Mouse (Mus musculus) T-helper 17 cell (primary cell): ENCODE measurements around the gene Gfra1.

ENCODE experiments used
- in situ Hi-C, 2 experiments: fragments of 300-600 bp; cut with MboI, MseI; formaldehyde crosslinking; loops; 1 replicate in 1 of 2; 2 replicates in 1 of 2; pipeline ENCODE4 v1.15.1; 2025; ENCODE audit warnings: high pct_unique_total_duplicates in 2 of 2

Gfra1 gene

DNA sequence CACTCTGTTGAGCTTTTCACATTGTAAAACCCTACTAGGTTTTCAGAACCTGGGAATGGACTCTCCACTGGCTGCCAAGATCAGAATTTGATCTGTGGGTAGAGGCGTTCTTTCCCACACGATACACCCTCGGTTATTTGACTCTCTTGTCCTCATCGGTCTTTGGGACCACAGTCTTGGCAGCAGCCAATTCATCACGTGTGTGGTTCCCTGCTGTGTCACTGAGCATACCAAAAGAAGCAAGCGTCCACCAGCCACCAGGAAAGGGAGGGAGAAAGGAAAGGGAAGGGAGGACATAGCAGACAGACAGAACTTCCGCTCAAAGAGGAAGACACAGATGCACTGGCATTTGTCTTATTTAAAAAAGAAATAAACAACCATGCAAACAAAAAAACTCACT lies 189.1 kb downstream of the Gfra1 start:
- in situ Hi-C loops = no loop called here

DNA sequence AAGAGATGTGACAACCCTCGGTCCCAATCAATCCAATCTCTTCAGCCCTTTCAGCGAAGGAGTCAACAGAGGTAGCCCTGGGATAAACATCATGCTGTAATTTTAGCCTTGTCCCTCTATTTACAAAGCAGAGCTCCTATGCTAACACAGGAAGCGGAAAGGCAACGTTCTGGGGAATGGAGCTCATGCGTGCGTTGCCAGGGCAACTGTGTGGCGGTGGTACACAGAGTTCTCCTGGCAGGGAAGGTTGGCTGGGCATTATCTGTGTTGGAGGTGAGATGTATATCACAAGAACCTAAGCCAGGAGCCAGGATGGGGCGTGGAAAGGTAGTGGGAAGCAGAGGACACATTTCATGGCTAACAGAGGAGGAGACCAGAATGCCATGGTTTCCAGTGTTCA lies 194.8 kb downstream of the Gfra1 start:
- in situ Hi-C loops = loop anchor here in 1 of 2 experiments (5.0 kb wide), 1 partner anchor 94 kb away; no protein-coding TSS in a partner anchor

DNA sequence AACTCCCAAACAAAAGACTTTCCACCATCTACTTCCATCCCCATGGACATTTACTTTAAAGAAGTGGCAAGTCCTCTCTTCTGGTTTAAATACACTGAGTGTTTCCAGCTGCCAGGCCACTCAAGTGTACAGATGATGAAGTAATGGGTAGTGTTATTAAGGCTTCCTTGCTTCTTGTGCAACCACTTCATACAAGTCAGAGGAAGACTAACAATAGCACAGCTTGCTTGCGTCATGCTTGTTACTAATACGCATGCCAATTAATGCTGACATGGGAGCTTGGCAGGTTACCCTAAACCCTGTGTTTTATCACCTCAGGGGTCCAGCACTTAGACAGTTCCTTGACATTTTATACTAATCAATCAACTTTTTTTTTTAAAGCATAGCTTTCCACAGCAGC lies 196.5 kb downstream of the Gfra1 start:
- in situ Hi-C loops = no loop called here

DNA sequence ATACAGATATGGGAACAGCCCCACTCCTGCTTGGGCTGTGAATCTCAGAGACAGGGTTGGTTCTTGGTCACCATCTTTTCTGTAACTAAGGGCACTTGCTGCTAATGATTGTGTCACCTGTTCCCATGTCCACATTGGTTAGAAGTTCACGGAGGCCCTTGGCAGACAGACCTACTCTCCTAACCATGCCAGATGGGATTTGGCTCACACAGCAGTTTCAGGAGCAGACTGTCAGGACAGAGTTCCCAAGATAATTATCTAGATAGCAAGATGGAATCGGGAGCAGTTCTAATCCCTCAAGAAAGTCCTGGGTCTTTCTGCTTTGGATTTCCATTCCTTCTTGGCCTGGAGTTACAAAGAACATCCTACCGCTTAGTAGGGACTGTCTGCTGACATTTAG lies 199.2 kb downstream of the Gfra1 start:
- in situ Hi-C loops = no loop called here

DNA sequence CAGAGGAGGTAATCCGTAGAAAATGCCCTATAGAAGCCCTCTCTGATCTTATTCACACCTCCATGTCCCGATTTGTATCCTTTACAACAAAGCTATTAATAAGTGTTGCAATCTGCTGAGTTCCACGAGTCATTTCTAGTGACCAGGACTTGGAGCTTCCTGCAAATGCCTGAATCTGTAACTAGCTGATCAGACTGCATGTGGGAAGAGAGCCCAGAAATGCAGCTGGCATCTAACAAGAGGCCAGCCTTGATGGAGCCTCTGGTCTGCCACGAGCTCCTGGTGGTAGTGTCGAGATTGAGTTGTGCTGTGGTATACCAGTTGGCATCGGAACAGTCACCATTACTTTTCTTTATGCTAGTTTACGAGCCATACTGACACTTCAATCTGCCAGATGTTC lies 200.3 kb downstream of the Gfra1 start:
- in situ Hi-C loops = no loop called here

DNA sequence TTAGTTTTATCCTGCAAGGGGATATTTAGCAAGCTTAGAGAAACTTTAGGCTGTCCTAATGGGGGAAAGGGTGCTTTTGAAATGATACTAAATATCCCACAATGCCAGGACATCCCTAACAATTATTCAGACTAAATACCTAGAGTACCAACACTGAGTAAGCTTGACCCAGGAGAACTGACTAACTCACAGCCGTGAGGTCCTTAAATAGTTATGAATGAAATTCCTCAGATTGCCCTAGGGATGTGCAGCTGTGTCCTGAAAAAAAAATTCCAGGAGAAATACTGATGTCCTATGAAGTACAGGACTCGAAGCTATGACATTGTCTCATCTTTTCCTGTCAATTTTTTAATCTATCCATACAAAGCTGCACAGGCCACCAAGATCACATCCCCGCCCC lies 201.5 kb downstream of the Gfra1 start:
- in situ Hi-C loops = no loop called here

DNA sequence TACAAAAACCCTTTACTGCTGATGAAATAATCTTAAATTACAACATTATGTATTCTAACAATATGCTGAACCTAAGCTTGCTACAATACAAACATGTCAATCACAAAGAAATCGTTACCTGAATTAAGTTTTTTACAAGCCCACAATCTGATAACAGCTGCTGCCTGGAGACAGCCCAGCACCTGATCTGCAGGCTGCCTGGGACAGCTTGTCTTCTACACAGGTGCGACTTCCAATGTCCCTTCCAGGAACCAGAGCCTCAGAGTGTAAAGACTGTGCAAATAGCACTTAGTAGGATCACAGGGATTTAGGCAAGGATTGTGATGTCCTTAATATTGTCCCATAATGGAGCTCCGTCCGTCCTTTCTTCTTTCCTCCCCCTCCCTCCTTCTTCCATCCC lies 204.0 kb downstream of the Gfra1 start:
- in situ Hi-C loops = no loop called here

DNA sequence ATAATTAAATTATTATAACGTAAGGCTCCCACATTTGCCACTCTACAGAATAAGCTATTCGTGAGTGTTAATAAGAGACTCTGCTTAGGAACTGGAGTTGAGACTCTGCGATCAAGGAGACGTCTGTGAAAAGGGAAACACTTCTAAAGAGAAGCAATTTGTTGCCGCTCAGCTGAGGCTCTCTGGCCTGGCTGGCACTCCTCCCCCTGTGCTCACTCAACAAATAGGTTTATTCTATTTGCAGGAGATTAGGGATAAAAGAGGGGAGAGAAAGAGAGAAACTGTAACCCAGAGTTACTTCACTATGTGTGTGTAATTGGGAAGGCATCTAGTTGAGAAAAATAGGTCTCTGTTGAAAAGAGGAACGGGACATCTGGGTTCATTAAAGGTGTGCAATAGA lies 204.6 kb downstream of the Gfra1 start:
- in situ Hi-C loops = no loop called here

DNA sequence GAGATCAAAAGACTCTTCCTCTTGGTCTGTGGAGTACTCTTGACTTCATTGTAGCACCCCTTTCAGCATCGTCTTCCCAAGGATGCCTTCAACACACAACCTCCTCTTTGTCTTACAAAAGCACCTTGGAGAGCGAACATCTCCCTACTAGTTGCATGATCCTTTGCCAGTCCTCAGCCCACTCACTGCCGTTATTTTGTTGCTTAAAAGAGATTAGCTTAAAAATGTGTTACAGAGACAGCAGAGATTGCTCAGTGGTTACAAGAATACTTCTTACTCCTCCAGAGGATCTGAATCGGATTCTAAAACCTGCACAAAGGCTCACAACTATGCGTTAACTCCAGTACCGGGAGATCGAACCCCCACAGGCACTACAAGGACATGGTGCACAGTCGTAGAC lies 205.5 kb downstream of the Gfra1 start:
- in situ Hi-C loops = no loop called here

DNA sequence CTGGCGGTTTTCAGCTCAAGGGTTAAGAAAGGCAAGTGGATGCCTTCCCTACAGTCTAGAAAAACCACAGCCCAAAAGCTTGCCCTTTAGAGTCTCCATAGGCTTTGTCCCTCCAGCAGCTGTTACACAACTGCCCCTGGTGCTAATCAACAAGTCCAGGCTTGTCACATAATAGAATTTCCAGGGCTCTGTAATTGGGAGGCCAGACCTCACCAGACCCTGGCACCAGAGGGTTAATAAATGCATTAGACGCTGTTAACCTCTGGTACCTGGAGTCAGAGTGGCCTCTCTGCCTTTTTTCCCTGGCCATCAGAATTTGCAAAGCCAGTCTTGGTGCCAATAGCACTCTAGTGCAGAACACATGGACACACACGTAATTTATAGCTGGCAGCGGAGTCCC lies 211.6 kb downstream of the Gfra1 start:
- in situ Hi-C loops = loop anchor here in 1 of 2 experiments (10.0 kb wide), 1 partner anchor 1511 kb away; no protein-coding TSS in a partner anchor

DNA sequence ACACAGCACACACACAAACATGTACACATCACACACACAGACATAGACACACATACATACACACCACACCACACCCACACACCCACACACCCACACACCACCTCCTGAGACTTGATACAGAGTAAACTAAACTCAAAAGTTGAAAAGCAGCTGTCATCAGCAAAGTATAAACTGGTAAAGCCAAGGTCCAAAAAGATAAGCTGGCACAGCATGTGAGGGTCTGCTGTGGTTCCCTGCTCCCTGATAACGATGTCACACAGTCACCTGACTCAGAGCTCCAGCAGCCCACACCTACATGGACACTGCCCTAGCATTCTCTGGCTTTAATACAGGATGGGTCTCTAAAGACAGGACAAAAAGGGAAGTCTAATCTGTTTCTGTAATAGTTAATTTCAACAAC lies 212.1 kb downstream of the Gfra1 start:
- in situ Hi-C loops = loop anchor here in 1 of 2 experiments (10.0 kb wide), 1 partner anchor 1511 kb away; no protein-coding TSS in a partner anchor

DNA sequence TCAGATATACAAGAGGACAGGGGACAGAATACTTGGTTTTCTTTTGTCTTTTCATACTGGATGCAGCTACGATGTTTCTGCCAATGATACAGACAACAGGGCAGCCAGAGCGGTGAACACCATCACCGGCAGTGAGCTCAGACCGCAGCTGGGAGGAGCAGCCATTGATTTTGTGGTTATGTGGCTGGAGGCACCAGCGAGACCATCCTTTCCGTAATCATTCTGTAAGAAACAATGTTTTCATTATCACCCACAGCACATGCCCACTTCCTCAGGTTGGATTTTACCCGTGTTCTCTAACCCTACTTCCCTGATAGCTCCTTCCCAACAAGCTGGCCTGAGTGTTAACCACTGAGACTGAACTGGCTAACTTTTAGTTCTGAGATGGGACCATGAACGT lies 217.4 kb downstream of the Gfra1 start:
- in situ Hi-C loops = no loop called here

DNA sequence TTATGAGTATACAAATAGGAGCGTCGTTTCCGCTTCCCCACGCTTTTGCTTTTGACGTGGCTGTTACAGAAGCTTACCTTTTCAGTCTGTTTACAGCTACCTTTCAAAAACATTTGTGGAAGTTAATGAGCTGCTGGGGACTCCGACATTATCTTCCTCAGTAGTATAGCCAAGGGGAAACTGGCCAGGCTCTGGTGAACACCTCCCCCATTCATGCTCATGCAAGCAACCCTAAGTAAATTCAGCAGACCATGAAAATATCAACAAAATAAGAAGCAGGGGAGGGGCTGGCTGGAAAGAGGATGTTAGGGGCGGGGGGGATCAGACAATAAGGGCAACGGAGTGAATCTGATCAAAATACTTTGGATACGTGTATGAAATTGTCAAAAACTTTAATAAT lies 228.0 kb downstream of the Gfra1 start:
- in situ Hi-C loops = no loop called here

DNA sequence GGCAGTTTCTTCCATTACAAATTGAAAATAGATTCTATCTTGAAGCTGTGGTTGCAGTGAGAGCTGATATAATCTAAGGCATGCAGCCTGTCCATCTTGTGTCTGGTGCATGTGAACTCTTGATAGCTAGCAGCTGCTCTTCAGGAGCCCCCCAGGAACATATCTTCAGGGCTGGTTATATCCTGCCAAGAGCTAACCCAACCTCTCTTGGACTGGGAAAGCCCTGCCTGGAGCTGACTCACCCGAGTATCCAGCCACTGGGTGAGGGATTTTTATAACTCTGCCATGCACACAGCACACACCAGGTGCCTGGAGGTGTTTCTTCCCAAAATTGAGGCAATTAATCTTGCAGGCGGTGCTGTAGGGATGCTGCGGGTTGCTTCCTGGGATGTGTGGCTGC lies 228.8 kb downstream of the Gfra1 start:
- in situ Hi-C loops = no loop called here

DNA sequence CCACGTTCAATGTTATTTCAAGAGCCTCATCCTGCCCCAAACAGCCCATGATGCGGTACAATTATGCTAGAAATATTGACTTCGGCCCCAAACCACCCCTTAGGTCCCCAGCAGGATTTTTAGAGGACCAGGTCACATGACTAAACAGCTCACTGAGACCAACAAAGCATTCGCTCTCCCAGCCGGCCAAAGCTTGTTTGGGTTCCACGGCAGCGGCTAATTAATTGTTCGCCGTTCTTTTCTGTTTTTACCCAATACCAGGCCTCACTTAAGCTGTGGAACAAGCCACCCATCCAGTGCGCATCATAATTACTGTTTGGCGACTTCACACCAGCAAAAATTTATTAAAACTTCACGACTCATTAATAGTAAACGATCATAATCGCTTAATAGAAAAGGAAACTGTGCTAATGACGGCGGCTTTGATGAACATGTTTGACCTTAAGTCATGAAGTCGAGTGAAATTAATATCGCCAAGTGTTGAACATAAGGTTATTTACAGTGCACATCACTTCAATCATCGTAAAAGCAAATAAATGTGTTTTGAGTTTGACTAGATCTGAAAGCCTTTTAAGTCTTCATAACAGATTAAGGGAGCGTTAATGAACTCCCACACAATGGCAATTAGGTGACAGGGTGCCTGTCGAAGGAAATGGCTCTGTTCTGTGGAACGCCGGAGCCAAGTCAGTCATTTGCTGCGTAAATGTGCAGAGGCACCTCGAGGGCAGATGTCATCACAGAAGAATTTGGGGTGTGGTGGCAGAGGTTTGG lies 235.5 kb downstream of the Gfra1 start:
- in situ Hi-C loops = no loop called here

DNA sequence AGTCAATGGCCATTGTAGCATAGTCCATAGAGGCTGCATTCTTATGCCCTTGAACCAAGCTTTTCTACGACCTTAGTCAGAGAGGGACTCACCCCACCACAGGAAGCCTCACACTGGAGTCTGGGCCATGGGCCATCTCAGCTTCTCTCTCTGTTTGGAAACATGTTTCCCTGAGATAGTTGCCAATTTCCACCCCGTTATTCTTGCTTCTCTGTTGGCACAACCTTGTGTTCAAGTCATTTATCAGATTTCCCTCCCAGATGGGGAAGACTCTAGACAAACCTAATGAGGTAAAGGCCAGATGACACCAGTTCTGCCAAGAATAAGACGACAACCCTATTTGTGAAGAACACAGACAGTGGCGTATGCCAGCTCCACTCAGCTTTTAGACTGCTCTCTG lies 238.1 kb downstream of the Gfra1 start:
- in situ Hi-C loops = no loop called here

DNA sequence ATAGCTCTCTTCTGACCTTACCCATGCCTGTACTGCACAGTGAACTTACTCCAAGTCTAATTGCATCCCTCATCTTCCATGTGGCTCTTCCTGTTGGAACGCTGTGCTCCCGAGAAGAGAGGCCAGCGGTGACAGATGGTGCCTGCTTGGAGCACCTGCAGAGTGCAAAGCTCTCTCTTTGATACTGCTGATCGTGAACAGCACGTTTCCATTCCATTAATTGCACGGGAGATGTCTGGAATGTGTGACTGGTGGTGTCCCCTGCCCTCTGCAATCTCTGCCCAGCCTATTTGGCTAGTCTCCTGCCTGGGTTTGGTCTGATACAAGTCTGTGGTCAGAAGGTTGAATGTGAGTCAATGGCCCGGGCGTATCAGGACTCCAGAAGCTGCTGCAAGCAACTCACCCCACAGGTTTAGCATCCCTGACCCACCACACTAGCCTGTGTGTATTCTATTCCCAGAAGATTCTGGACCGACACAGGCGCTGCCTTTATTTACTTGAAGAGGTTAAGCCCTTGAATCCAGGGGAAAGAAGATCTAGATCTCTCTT lies 249.1 kb downstream of the Gfra1 start:
- in situ Hi-C loops = no loop called here

DNA sequence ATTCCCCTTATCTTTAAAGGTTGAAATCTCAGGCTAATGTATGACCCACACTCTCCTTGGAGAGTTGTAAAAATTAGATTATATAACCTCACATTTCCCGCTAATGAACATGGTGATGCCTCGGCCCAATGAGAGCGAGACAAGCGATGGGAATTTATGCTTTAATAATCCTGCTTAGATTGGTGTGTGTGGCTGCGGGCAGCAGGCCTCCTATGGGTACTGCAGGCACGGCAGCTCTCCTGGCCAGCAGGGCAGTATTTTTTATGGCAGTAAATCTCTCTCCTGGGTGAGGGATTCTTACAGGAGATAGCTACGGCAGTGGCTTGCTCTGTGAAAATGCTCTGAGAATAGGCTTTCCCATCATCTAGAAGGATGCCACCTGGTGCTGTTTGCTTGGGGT lies 250.2 kb downstream of the Gfra1 start:
- in situ Hi-C loops = no loop called here

DNA sequence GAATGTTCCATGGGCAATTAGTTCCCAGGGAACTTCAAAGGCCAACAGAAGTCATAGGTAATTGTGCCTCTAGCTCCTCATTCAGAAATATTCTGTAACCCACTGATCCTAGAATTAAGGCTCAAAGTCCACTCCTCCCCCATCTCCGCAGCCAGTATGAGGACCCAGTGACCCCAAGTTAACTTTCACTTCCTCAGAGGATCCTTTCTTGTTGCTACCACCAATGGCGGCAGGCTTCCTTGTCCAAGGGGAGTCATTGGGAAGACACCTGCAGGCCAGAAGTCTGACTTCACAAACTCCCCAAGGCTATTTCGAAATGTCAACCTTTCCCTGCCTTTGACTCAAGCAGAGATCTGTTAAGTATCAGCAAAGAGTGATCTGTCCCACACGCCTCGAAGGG lies 253.1 kb downstream of the Gfra1 start:
- in situ Hi-C loops = no loop called here

DNA sequence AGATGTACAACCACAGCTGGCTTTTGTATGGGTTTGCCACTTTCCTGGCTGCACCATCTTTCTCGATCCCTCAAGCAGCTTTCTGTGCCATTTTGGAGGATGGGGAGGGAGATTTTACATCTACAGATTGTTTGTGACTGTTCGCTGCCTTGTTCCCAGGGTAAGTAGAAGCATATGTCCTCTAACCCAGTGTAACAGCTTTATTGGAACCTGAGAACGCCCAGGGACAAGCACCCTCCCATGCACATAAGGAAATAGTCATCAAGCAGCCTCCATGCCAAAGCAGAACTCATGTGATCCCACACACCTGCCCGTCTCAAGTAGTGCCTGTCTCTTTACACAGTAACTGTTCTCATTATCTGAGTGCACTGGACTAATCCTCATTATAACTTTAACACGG lies 256.0 kb downstream of the Gfra1 start:
- in situ Hi-C loops = loop anchor here in 1 of 2 experiments (10.0 kb wide), 1 partner anchor 1895 kb away; no protein-coding TSS in a partner anchor

DNA sequence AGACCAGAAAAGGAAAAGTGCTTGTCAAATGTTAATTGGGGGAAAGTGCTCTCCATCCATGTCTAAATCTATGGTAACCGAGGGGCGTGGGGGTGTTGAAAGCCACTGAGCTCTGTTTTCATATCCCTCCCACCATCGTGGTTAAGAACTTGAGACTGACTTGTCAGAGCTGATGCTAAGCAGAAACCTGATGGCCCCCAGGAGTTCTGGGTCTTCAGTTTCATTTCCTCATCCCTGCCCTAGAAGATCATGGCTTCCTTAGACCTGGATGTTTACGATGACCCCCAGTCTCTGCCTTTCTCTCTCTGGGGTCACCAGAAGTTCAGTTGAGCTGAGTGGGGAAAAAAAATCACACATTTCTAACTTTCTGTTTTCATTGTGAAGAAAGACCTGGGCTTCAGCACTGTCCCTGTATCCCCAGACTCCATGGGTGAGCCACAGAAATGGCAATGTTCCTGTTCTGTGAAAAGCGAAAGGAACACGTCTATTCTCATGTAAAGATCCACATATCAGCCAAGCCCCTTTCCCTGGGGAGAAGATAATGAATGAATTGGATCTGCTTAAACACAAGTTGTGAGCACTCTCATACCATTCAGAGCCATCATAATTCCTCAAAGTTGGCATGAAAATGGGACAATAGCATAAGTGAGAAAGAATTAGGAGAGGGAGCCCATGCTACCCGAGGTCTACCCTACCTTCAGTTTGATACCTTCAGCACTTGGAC lies 261.8 kb downstream of the Gfra1 start:
- in situ Hi-C loops = loop anchor here in 1 of 2 experiments (10.0 kb wide), 1 partner anchor 1889 kb away; no protein-coding TSS in a partner anchor

DNA sequence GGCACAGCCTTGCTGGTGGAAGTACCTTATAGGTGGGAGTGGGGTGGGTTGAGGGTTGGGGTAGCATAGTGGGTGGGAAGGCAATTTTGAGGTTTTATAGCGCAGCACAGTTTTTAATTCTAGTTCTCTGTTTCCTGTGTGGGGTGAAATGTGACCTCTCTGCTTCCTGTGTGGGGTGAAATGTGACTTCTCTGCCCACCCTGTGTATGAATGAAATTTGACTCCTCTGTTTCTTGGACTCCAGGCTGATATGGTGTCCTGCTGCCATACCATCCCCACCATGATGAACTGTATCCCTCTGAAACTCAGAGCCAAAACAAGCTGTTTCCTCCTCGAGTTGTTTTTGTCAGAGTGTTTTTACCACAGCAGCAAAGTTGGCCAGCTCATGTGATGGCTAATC lies 264.8 kb downstream of the Gfra1 start:
- in situ Hi-C loops = loop anchor here in 1 of 2 experiments (10.0 kb wide), 1 partner anchor 1886 kb away; no protein-coding TSS in a partner anchor

DNA sequence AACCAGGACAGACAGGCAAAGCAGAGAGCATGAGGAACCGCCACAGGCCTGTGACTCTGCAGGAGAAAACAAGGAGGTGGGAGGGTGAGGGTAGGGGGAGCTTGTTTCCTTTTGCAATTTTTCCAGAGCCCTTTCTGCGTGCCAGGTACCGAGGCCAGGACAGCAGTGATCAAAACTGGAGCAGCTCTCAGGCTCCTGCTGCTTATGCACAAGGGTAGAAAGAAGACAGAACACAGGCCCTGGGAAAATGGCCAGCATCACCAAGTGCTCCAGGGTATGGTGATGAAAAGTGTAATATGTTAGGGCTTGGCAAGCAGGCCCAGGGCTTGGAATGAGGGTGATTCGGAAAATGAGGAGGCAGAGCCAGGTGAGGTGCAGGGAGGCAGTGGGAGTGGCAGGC lies 269.2 kb downstream of the Gfra1 start:
- in situ Hi-C loops = no loop called here
